Mouse (Mus musculus) neural tube, embryonic 14.5 days (tissue): ENCODE data around the gene Glis3. TPM values are rescaled to one million over a fixed set of nuclear protein-coding genes. Genes with fewer than 3 reads are reported as not detected.

Experiments
- ATAC-seq: fragments of 200-750 bp; cut with Nextera tagmentation; 2 replicates; pipeline ENCODE4 v1.8.0; 2017; ENCODE audit warnings: low read depth, mild to moderate bottlenecking, moderate TSS enrichment, moderate library complexity
- H3K27ac ChIP-seq: fragments of 300-500 bp; sonication (generic); 2 replicates; pipeline ENCODE4 v1.5.1; 2014; ENCODE audit warnings: low read depth, mild to moderate bottlenecking, control low read depth, low read length, moderate library complexity, mixed read lengths
- H3K27me3 ChIP-seq: fragments of 300-500 bp; sonication (generic); 2 replicates; pipeline ENCODE4 v1.6.1; 2014; ENCODE audit warnings: low read length; ENCODE audit not compliant: control insufficient read depth, insufficient read depth
- H3K36me3 ChIP-seq: fragments of 300-500 bp; sonication (generic); 2 replicates; pipeline ENCODE4 v1.6.1; 2014; ENCODE audit warnings: low read length, mixed read lengths; ENCODE audit not compliant: control insufficient read depth, insufficient read depth
- H3K4me1 ChIP-seq: fragments of 300-500 bp; sonication (generic); 2 replicates; pipeline ENCODE4 v1.6.1; 2014; ENCODE audit warnings: low read length; ENCODE audit not compliant: control insufficient read depth, insufficient read depth
- H3K4me2 ChIP-seq: fragments of 300-500 bp; sonication (generic); 2 replicates; pipeline ENCODE4 v1.6.1; 2014; ENCODE audit warnings: mild to moderate bottlenecking, low read depth, low read length, control low read depth
- H3K4me3 ChIP-seq: fragments of 300-500 bp; sonication (generic); 2 replicates; pipeline ENCODE4 v1.5.1; 2014; ENCODE audit warnings: low read depth, low read length, control low read depth, mixed read lengths
- H3K9ac ChIP-seq: fragments of 300-500 bp; sonication (generic); replicated peaks from 2 replicates; pipeline ENCODE4 v1.6.1; 2014; ENCODE audit warnings: low read depth, mild to moderate bottlenecking, control low read depth, low read length, mixed read lengths
- H3K9me3 ChIP-seq: fragments of 300-500 bp; sonication (generic); 2 replicates; pipeline ENCODE4 v1.6.1; 2016; ENCODE audit warnings: low read length; ENCODE audit not compliant: control insufficient read depth
- WGBS: fragments of 180-500 bp; shearing (Covaris S2); extraction: QIAGEN DNeasy Blood & Tissue Kit; methylation state at CpG from one replicate; pipeline ENCODE4 v1.1.7; 2014; 5-methylcytosine and 5-hydroxymethylcytosine counted together
- polyA plus RNA-seq: library from polyadenylated mRNA; unstranded; fragments of >200 nt; fragmentation: Nextera tagmentation; extraction: Ambion mirVana; gene quantifications from 2 replicates; pipeline ENCODE4 v1.2.1, GENCODE M21; 2014

Gene Glis3
- polyA plus RNA-seq, 1 experiment from 2014 or later, result 2.7 TPM

DNA sequence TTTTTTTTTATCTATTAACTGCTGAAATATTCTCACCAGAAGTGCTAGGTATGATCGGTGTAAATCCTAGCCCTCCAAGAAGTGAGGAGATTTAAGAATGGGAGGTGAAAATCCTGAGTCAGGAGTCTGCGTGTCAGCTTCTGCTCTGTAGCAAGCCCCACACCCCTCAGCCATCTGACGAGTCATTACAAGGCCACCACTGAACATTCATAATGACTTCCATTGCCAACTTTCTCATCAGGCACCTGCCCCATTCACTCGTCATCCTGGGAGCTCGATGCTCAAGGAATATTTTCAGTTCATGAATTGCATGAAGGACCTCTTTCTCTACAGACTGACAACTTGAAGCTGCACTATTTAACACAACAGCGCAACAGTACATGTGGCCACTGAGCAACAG, 32.5 kb downstream of the Glis3 start:
- ATAC-seq, result no peak
- no peak overlapping the region for H3K27ac ChIP-seq
- no peaks in the 10 kb centered on the region for H3K9me3 ChIP-seq
- no peak overlapping the region for H3K4me3 ChIP-seq
- no peaks in the 10 kb centered on the region for H3K27me3 ChIP-seq
- H3K4me2 ChIP-seq, result no peak overlapping the region
- no peaks in the 10 kb centered on the region for H3K4me1 ChIP-seq
- WGBS, result 87% methylated on average over 6 of the region's 6 CpGs
- no peak overlapping the region for H3K9ac ChIP-seq
- no peaks in the 10 kb centered on the region for H3K36me3 ChIP-seq

DNA sequence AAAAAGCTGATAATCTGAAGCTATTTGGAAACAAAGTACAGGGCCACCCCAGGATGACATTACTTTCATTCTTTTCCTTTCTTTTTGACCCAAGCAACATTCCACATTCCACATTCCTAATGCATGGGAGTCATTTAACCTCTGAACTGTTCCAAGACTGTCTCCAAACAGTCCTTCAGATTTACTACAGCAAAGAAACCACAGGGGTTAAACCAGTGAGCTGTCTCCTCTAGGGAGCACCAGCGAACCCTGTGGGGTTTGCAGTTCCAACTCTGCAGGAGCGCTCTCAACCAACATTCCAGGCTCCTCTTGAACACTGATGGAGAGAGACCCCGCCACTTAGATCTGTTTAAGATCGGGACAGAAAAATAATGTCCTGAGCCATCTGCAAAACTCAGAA, 33.6 kb downstream of the Glis3 start:
- no peak overlapping the region for H3K9ac ChIP-seq
- H3K4me2 ChIP-seq, result no peak overlapping the region
- no peak for ATAC-seq
- no peak overlapping the region for H3K4me3 ChIP-seq
- WGBS, result 56% methylated on average over 4 of the region's 4 CpGs
- H3K9me3 ChIP-seq, result no peaks in the 10 kb centered on the region
- H3K27me3 ChIP-seq, result no peaks in the 10 kb centered on the region
- no peaks in the 10 kb centered on the region for H3K4me1 ChIP-seq
- no peaks in the 10 kb centered on the region for H3K36me3 ChIP-seq
- no peak overlapping the region for H3K27ac ChIP-seq

DNA sequence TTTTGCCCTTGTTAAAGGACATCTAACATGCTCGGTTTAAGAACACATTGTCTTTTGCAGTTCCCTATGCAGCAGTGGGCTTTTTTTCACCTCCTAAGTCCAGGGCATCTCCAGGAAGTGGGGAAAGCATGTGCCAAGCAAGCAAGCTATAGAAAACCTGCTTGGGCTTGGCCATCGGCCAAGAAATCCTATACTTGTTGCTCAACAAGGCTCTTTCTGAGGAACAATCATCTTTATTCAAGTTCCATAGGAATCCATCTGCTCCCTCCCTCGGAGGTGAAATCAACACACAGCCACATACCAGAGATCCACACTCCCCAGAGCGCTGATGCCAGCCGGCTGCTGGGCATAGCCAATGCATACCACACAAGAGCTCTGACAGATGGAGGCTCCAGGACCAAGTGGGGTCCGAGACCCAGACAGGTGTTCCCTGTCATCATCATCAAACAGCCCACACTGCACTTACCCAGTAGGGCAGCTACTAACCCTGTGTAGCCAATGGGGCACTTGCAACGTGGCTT, 39.0 kb downstream of the Glis3 start:
- WGBS, result 54% methylated on average over 7 of the region's 7 CpGs
- no peaks in the 10 kb centered on the region for H3K27me3 ChIP-seq
- no peak overlapping the region for H3K4me3 ChIP-seq
- H3K9ac ChIP-seq, result no peak overlapping the region
- no peak overlapping the region for H3K4me2 ChIP-seq
- H3K4me1 ChIP-seq, result no peaks in the 10 kb centered on the region
- no peak overlapping the region for H3K27ac ChIP-seq
- ATAC-seq, result 0 out of 2 replicates have a peak, but pooled peaks have one; percentile 14
- H3K9me3 ChIP-seq, result no peaks in the 10 kb centered on the region
- H3K36me3 ChIP-seq, result no peaks in the 10 kb centered on the region

DNA sequence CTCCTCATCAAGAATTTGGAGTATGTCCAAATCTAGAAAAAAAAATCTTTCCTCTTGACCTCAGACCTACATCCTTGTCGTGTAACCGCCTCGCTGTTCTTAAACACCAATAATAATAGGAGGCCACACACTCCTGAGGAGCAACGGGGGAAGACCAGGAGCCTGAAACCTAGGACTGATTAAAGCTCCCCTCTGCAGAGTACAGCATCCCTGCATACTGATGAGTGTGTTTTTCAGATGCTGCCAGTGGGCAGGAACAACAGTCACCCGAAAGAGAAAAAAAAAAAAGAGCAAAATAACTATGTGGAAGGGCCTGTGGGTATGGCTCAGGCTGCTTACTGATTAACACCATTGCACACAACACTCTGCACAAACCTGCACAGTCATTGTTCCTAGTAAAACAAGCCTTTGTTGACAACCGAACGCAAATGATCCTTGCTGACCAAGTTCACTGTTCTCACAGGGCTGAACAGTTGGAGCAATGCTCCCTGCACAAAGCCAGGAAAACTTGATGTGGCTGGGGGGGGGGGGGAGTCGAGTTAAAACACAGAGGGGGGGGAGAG, 43.8 kb downstream of the Glis3 start:
- no peak overlapping the region for H3K4me3 ChIP-seq
- H3K4me1 ChIP-seq, result no peaks in the 10 kb centered on the region
- no peaks in the 10 kb centered on the region for H3K9me3 ChIP-seq
- H3K27me3 ChIP-seq, result no peaks in the 10 kb centered on the region
- 20% methylated on average over 7 of the region's 8 CpGs for WGBS
- no peaks in the 10 kb centered on the region for H3K36me3 ChIP-seq
- no peak overlapping the region for H3K9ac ChIP-seq
- no peak overlapping the region for H3K27ac ChIP-seq
- no peak overlapping the region for H3K4me2 ChIP-seq
- no peak for ATAC-seq

DNA sequence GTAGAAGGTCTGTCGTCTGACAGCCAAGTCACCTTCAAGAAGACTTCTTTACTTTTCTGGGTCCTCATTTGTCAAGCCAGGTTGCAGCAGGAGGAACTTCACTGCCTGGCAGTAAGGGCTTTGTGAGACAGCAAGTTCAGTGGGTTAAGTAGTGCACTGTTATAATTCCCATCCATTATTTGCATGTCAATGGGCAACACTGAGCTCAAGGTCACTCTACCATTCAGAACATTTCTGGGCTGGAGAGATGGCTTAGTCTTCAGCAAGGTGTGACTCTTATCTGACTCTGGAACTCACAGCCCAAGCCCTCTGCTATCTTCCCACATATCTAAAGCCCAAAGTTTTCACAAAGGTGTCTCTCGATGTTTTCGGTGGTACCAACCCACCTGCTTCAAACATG, 44.9 kb downstream of the Glis3 start:
- Histone ChIP-seq H3K4me3 (no peak overlapping the region), H3K9ac (no peak overlapping the region), H3K4me2 (no peak overlapping the region), H3K4me1 (no peaks in the 10 kb centered on the region), H3K27me3 (no peaks in the 10 kb centered on the region), H3K27ac (no peak overlapping the region), H3K9me3 (no peaks in the 10 kb centered on the region), H3K36me3 (no peaks in the 10 kb centered on the region)
- WGBS, result 92% methylated on average over 3 of the region's 3 CpGs
- ATAC-seq, result no peak

DNA sequence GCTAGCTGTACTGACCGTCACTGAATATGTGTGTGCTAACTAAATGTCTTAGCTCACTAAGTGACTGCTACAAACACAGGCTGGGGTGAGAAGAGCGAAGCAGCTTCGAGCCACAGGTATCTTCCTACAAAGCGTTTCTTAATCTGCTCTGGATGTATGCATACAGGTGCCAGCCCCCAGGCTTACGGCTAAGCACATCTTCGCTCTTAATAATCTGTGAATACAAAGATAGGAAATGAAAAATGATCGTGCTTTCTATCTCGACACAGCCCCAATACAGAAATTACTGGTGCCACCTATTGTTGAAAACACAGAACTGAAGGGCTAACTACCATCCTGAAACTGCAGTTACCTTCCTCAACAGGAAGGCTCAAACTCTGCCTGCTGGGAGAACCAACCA, 51.5 kb downstream of the Glis3 start:
- Histone ChIP-seq H3K27ac (no peak overlapping the region), H3K9ac (no peak overlapping the region), H3K36me3 (no peaks in the 10 kb centered on the region), H3K4me3 (no peak overlapping the region), H3K9me3 (no peaks in the 10 kb centered on the region), H3K4me2 (no peak overlapping the region), H3K4me1 (no peaks in the 10 kb centered on the region), H3K27me3 (no peaks in the 10 kb centered on the region)
- ATAC-seq, result peak; percentile 46; the same call in 1 of the 2 replicates
- WGBS, result 56% methylated on average over 8 of the region's 8 CpGs

DNA sequence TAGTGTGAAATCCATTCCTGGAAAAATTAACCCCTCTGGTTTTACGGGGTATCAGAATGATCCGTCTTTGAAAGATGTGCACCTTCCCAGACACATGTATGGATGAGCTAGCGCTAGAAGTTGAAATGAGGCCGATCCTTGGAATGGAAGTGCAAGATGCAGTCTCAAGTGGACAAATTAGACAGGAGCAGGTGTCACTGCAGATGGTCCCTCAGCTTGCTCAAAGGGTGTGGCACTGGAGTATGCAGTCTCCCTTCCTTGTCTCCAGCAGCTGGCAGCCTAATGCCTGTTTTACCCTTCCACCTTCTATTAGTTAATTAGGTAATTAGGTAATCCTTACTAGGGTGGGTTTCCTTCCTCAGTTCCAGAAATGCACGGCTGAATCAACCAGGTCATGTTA, 53.7 kb downstream of the Glis3 start:
- ATAC-seq, result no peak
- H3K36me3 ChIP-seq, result no peaks in the 10 kb centered on the region
- no peaks in the 10 kb centered on the region for H3K9me3 ChIP-seq
- H3K27ac ChIP-seq, result no peak overlapping the region
- 95% methylated on average over 5 of the region's 5 CpGs for WGBS
- no peak overlapping the region for H3K4me3 ChIP-seq
- H3K4me2 ChIP-seq, result no peak overlapping the region
- no peaks in the 10 kb centered on the region for H3K27me3 ChIP-seq
- no peaks in the 10 kb centered on the region for H3K4me1 ChIP-seq
- H3K9ac ChIP-seq, result no peak overlapping the region

DNA sequence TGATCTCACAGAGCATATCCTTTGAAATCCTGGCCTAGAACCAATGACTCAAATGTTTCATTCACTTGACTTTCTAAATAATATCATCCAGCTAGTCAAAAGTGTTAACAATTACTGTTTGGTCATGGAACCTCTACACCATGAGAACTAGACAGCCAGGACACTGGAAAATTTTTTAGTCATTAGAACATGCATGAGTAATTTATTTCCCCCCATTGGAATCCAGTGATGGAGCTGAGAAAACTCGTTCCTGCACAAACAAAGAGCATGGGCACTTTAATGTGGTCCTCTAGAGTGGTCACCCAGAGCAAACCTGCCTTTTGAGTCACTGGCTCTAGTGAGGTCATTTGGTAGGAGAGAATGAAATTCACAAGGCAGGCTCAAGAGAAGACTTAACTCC, 55.3 kb downstream of the Glis3 start:
- H3K27ac ChIP-seq, result no peak overlapping the region
- 71% methylated on average over 1 of the region's 1 CpGs for WGBS
- H3K9me3 ChIP-seq, result no peaks in the 10 kb centered on the region
- H3K4me3 ChIP-seq, result no peak overlapping the region
- no peaks in the 10 kb centered on the region for H3K4me1 ChIP-seq
- no peak overlapping the region for H3K4me2 ChIP-seq
- no peak for ATAC-seq
- no peaks in the 10 kb centered on the region for H3K36me3 ChIP-seq
- no peak overlapping the region for H3K9ac ChIP-seq
- no peaks in the 10 kb centered on the region for H3K27me3 ChIP-seq

DNA sequence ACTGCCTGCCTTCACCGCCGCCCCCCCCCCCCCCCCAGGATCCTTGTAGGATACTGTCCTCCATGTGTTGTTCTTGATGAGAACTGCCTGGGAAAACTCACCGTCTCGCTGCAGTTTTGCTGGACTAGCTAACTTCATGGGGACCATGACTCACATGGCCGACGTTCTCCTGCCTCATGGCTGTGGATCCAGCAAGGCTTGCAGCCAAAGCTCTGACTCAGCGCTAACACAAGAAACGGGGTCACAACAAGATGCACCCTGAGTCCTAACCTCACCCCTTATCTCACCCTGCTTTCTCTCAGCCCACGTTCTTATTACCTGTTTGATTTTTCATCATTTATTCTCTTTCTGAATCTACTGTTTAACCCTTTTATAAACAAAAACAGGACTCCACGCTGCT, 56.2 kb downstream of the Glis3 start:
- Histone ChIP-seq H3K4me2 (no peak overlapping the region), H3K4me3 (no peak overlapping the region), H3K36me3 (no peaks in the 10 kb centered on the region), H3K9ac (no peak overlapping the region), H3K4me1 (no peaks in the 10 kb centered on the region), H3K27ac (no peak overlapping the region), H3K27me3 (no peaks in the 10 kb centered on the region), H3K9me3 (no peaks in the 10 kb centered on the region)
- 88% methylated on average over 10 of the region's 10 CpGs for WGBS
- ATAC-seq, result no peak
